Mouse (Mus musculus) cerebellum, adult 2 months (tissue): ENCODE data around the gene Slit3.

Experiments
- CTCF ChIP-seq: fragments of 200-500 bp; IDR thresholded peaks from 2 replicates; pipeline ENCODE4 v1.5.1; 2011; ENCODE audit warnings: low read depth, mild to moderate bottlenecking, control low read depth, low read length, moderate library complexity, borderline replicate concordance; ENCODE audit not compliant: insufficient read depth
- POLR2A ChIP-seq: fragments of 200-500 bp; IDR thresholded peaks from 2 replicates; pipeline ENCODE4 v1.6.1; 2011; ENCODE audit warnings: low read length, control low read depth, borderline replicate concordance; ENCODE audit not compliant: insufficient read depth

DNA sequence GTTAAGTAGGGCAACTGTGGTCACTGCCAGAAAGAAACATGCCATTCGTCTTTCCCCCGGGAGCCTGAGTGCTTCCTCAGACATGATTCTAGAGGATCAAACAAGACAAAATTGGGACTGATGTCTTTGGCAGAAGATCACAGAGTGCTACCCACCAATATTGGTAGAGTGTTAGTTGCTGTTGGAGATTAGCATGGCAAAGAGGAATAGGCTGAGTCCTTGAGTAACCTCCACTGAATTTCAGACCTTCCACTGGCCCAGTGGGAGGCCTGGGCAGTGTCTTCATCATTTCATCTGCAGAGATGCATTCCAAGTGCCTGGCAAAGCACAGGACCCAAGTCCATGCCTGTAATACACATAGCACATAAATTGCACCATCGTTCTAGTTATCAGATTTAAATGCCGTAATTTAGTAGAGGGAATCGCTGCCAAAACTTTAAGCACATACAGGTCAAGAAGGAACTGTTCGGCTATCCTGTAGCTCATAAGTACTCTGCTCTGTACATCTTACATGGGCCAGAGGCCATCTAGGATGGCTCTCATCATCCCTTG is 77.6 kb downstream of the Slit3 start:
- no peak for TF ChIP-seq POLR2A
- TF ChIP-seq CTCF, result no peak
